Mouse (Mus musculus): ENCODE measurements at regions not wholly inside any gene's neighbourhood (a gene's known extent, or its start where the extent isn't known, plus 50 kb on each side); places are given as distances from the start of the nearest gene placed in this dataset.

DNA sequence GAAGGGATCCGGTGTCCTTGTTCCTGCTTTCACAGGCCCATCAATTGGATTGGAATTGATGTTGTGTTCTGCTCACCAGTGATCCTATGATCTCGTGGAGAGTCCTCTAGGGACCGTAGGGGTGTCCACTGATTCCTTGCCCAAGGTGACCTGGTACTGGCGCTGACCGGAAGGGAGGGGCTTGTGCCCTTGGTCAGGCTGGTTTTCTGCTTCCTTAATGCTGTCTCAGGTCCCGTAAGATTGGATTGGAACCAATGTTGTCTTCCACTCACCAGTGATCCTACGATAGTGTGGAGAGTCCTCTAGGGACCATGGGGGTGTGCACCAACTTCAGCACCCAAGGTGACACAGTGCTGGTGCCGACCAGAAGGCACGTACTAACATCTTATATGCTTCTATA is 324.9 kb upstream of the Ptchd4 start:
- DNase-seq (ENCODE audit: extremely low spot score in 1 of 2, low spot score in 1 of 2) = no peak

DNA sequence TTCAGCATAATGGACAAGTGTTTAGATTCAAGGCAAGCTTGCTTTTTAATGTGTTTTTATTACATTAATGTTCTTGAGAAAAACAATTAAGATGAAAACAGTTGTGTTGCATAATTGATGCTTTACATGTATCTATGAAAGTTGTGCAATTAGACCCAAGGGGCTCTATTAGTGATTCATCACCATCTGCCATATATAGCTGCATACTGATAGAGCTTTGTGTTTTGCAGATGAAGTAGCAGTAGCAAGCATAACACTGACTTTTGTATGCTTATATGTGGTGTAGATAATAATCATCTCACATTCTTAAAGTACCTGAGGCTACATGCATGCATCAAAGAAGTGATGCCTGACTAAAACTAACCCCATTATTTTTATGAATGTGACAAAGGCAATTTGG is 307.3 kb upstream of the Ptchd4 start:
- DNase-seq (ENCODE audit: extremely low spot score in 1 of 2, low spot score in 1 of 2) = no peak

DNA sequence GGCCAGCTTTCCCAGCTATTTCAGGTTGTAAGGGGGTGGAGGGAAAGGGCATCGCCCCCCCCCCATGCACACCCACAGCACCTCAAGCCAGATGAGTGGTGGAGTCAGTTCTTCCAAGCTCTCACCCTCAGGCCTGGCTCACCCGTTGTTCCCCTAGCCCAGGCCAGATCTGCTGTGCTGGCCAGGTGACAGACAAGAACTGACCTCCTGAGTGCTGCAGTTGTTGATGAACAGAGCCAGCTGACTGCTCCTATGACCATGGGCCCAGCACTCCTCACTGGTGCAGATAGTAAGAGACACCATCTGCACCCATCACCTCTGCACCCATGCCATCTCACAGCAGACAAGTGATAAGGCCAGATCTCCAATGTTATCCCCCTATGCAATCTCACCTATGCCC is 291.5 kb upstream of the Ptchd4 start:
- DNase-seq (ENCODE audit: extremely low spot score in 1 of 2, low spot score in 1 of 2) = no peak

DNA sequence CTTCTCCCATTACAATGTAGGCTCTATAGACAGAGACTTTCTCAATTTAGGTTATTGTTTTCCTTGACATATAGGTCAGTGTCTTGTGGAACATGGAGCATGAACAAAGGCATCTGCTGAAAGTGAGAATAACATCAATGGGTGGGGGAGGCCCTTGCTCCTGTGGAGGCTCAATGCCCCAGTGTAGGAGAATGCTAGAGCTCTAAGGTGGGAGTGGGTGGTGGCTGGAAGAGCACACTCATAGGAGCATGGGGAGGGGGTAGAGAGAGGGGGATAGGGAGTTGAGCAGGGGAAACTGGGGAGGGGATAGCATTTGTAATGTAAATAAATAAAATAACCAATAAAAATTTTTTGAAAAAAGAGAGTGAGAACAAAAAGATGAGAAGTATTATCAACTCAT is 288.5 kb upstream of the Ptchd4 start:
- no peak for DNase-seq (ENCODE audit: extremely low spot score in 1 of 2, low spot score in 1 of 2)

DNA sequence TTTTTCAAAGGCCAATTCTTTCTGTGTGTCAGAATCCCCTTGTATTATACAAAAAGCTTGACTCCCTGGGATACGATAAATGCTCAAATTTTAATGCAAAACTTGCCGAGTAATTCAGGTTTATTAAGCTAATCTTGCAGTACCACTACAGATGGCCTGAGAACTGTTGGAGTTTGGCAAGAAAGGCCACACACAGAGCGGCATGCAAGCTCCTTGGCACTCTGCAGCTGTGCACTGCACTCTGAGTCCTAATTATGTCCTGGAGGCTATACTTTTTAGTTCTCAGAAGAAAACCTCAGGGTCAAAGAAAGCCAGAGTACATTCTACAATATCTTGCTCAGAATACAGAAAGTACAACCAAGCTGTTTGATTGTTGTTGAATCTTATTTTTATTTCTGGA is 286.3 kb upstream of the Ptchd4 start:
- no peak for DNase-seq (ENCODE audit: extremely low spot score in 1 of 2, low spot score in 1 of 2)

DNA sequence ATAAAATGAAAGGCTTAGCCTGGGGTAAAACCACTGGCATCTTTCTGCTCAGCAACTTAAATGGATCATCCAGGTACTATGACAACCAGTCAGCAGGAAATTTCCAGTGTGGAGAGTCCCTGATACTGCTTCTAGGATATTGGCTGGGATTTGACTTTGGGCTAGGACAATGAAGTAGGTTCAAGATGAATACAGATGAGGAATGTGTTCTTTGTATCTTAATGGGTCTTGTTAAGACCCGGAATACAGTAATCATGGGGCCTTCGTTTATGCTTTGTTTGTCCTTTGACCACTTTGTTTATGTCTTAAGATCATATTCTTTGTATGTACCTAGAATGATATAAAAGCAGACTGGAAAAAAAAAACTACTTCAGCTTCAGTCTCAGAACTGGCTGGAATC is 278.7 kb upstream of the Ptchd4 start:
- DNase-seq (ENCODE audit: extremely low spot score in 1 of 2, low spot score in 1 of 2) = no peak

DNA sequence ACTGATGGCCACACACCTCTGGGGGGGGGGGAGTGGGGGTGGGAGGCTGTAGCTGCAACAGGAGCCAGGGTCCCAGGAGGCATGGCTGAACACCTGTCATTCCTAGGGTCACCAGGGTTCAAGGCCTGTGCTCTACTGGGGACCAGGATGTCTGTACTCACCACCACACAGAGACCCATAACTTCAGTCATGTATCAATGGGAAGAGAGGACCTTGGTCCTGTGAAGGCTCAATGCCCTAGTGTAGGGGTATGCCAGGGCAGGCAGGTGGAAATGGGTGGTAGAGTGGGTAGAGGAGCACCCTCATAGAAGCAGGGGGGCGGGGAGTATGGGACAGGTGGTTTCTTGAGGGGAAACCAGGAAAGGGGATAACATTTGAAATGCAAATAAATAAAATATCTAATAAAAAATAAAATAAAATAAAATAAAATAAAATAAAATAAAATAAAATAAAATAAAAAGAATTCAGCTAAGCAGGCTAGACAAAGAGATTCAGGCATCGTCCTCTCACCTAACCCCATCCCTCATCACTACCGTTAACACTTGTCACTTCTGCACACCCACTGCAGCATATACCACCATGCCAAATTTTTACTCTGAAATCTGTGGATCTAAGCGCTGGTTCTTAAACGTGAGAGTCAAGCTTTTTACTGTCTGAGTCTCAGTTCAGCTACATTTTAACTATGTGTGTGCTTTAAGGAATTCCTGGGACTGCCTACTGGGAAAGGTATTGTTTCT is 265.8 kb upstream of the Ptchd4 start:
- no peak for DNase-seq (ENCODE audit: extremely low spot score in 1 of 2, low spot score in 1 of 2)

DNA sequence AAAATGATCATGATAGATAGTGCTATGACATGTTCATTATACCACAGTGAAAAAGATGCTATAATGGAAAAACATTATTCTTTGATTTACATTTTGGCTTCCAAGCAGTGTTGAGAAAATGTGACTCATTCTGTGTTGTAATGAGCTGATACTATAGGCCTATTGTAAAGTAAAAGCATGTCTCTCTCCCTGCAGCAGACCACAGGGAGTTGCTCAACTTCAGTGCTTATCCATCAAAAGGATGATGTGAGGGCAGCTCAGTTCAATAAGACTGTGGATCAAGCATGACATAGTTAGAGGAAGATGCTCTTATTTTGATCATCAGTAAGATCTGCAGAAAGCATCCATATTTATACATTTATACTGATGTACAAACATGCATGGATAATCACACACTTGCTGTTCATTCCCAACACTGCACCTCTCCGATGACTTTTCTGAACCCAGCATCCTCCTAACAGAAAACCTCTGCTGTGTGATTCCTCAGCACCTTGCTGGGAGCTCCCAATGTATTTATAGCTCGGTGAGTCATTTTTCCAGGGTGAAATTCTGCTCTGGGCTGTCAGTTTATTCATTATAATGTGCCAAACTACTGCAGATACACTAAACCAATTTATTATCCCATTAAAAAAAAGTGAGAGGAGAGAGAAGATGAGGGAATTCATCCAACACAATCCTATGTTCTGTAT is 224.8 kb upstream of the Ptchd4 start:
- DNase-seq (ENCODE audit: extremely low spot score in 1 of 2, low spot score in 1 of 2) = no peak

DNA sequence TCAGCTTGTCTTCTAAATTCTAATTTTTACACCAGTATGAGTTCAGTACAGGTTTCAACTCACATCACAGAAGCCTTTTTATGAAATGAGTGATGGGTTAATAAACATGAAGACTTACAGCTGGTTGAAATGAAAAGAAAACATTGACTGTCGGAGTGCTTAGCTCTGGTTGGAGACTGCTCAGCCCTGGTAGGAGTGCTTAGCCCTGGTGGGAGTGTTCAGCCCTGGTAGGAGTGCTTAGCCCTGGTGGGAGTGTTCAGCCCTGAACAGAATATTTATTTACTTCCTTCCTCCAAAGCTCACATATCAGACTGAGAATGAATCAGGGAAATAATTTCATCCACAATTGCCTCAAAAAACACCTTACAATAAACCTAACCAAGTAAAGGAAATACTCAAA is 202.1 kb upstream of the Ptchd4 start:
- DNase-seq (ENCODE audit: extremely low spot score in 1 of 2, low spot score in 1 of 2) = no peak

DNA sequence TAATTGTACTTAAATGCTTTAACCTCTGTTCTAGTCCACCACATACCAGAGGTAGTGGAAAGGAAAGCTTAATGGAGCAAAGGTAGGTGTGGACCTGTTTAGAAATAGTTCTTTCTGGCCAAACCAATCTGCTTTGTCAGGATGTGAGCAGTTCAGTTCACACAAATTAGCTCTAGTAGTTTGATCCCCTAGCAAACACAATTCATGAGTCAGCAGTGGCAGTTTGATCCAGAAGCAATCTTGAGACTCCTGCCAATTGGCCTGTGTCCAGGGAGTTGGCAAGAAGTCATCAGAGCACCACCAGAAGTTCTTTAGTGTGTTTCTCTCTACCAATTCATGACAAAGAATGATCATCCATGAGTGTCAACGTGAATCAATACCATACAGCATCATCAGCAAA is 195.0 kb upstream of the Ptchd4 start:
- peak in 1 of 2 experiments; percentile 4 for DNase-seq (ENCODE audit: extremely low spot score in 1 of 2, low spot score in 1 of 2)

DNA sequence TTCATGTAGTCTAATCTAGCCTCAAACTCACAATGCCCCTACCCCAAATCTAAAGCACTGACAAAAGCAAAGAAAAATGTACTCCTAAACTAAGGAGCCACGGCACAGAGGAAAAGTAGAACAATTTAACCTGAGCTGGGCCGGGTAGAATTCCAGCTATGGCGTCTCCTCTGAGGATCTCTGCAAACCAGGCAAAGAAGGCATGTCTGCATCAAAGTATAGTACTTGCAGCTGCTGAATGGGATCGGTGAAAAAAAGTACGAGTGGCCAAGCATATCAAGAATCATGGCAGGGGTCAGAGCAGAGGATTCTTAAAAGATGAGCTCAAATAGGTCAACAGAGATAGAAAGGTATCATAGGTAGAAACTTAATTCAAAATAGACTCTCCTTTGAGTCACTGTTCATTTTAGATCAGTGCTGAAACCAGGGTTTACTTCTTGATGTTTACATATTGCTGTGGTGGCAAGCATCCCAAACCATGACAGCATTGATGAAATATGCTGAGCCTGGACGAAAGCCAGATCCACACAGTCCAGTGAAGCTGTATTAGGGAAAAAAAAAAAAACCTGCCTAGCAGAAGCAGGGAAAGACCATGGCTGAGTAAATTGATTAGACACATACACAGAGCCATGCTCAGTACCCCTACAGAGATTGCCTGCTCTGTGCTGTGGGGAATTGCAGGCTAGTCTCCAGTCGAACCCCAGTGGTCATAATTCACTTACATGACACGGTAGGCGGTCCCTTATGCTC is 189.1 kb upstream of the Ptchd4 start:
- DNase-seq (ENCODE audit: extremely low spot score in 1 of 2, low spot score in 1 of 2) = no peak

DNA sequence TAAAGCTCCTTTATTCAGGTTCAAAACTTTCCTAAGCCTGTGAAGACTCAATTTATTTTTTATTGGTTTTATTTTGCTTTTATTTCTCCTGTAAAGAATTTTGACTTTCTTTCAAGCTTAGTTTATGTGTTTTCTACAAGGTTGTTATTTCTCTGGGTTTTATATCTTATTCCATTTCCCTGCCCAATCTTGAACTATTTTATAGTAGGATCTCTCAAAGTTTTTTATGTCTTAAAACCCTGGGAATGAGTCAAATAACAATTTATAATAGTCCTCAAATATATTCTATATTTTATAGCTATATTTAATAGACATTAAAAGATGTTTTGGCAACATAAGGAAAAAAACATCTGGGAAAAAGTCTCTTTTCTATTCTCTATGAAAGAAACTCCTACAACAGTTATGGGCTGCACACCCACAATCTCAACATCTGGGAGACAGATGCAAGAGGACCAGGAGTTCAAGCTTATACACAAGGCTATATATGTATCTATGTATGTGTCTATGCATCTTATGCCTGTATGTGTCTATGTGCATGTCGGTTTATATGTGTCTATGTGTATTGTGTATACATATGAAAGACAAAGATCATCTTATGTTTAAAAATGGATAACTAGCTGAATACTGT is 146.2 kb upstream of the Ptchd4 start:
- no peak for DNase-seq (ENCODE audit: extremely low spot score in 1 of 2, low spot score in 1 of 2)

DNA sequence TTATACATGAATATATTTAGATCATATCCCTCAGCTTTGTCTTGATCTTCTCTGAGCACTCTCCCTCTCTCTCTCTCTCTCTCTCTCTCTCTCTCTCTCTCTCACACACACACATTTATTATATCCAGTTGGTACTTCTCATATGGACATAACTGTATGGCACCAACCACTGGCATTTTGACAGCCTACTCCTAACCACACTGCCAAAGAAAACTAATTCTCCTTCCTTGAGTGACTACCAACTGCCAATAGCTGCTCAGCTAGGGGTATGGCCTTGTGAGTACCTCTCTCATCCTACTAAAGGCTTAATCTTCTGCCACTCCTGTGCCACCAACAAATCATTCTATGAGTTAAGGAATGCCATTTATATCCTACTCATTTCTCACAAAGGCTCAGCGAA is 127.2 kb upstream of the Ptchd4 start:
- no peak for DNase-seq (ENCODE audit: extremely low spot score in 1 of 2, low spot score in 1 of 2)

DNA sequence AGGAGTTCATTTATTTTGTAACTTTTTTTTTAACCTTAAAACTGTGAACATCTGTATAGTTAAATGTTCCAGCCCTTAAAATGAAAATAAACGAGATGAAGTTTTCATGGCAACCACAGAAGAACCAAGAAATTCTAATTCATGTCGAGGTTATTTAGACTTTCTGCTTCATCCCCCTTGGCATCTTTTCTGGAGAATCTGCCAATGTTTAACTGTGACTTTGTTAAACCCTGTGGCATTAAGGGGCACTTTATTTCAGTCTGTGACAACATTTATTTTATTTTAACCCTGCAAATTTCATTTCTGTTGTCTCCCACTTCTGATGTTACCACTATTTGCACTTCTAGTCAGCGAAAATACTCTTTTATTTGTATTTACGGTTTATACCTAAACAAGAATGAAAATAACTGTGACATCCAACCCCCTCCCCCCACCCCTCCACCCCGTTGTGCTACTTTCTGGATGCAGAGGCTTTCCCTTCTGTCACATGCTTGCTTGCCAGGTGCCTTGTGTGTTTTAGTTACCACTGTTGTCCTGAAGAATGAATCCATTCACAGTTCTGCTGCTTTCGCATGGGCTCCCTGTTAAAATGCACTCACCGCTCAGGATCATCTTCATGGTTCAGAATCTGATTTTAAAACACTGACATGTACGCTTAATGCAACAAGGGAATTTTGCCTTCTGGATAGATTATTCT is 125.4 kb upstream of the Ptchd4 start:
- DNase-seq (ENCODE audit: extremely low spot score in 1 of 2, low spot score in 1 of 2) = no peak

Data from layer of hippocampus, postnatal 25 days (tissue).